Mouse (Mus musculus): ENCODE measurements around the gene Prox2. TPM values are rescaled to one million over a fixed set of nuclear protein-coding genes. Genes with fewer than 3 reads are reported as not detected.
"Not testable (repeated sequence)": the region's sequence is repeated elsewhere in the genome, so short reads cannot be mapped to it uniquely, and the experiment has no call there.

Gene Prox2
- 1 to 10 TPM; 2.3 to 2.6 TPM for total RNA-seq (2021)

- DNase-seq = peak; percentile 92
Measured at GRCm38 (mm10) chr12:85110698-85111592, at the start of gene Prox2, which contains the start of gene Dlst. TSS of gene Prox2 (minus strand) at chr12:85110759. TSS of gene Dlst (plus strand) at chr12:85110833.

- DNase-seq = no peak
Measured at GRCm38 (mm10) chr12:85159592-85159991, 49.0 kb upstream of the Prox2 start.

- DNase-seq = no peak
Measured at GRCm38 (mm10) chr12:85158801-85159200, 48.2 kb upstream of the Prox2 start.

DNA sequence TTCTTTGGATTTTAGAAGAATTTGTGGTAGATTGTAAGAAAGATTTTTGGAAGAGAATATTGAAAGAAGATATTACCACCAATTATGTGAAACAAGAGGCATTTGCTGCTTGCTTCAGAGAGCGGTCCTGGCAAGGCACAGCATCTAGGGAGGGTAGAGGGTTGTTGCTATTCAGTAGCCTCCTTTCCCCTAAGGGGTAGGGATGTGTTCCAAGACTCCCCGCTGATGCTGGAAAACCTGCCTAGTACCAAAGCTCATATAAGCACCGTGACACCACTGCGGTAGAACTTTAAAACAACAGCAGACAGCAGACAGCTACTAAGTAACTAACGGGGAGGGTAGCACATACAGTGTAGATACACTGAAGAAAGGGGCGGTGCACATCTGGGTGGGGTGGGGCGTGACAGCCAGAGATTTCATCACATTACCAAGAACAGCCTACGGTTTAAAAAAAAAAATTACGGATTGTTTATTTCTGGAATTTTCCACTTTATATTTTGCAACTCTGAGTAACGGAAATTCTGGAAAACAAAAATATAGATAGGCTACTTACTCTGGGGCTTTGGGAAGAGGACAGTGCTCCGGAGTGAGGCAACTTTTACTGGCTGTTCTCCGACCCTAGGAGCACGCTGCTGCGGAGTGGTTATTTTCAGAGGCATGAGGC is 47.4 kb upstream of the Prox2 start:
- no peak for DNase-seq

DNA sequence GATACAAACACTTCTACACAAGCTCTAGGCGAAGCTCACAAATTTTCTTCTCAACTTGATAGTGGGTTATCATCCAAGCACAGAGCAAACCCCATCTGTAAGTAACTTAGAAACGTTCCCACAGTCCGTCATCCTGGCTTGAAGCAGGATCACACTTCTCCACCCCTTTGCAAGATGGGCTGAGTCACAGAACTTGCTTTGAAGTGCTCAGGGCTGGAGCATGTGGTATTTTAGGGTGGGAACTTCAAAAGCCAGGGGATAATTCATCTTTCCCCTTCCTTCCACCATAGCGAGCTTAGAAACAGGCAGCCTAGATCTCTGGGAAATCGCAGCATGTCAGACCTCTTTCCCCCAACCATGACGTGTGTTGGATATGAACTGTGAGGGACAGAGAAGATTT is 45.8 kb upstream of the Prox2 start:
- DNase-seq = no peak

- DNase-seq = no peak
Measured at GRCm38 (mm10) chr12:85153011-85153410, 42.5 kb upstream of the Prox2 start.

- DNase-seq = no peak
Measured at GRCm38 (mm10) chr12:85151002-85151774, 40.6 kb upstream of the Prox2 start, which contains the start of gene Rps6kl1. TSS of gene Rps6kl1 (minus strand) at chr12:85151264.

- DNase-seq = no peak
Measured at GRCm38 (mm10) chr12:85150321-85151001, 39.9 kb upstream of the Prox2 start.

DNA sequence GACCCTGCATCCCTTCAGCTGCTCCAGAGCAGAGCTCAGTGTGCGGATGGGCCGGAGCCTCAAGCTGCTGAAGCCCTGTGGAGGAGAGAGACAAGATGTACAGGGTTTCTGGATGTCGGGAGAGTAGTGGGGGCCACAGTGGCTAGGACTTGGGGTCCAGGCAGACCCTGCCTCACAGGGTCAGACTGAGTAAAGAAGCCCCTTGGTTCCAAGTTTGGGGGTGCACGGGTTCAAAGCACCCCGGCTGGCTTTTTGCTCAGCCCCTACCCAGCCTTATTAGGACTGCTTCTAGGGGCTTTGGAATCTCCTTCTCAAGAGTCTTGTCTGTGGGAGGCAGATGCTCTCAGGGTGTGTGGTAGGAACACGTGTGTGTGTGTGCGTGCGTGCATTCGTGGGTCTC is 36.3 kb upstream of the Prox2 start:
- DNase-seq = no peak

- no peak for DNase-seq
Measured at GRCm38 (mm10) chr12:85146355-85146754, 35.8 kb upstream of the Prox2 start.

- DNase-seq = peak; percentile 72
Measured at GRCm38 (mm10) chr12:85145630-85146029, 35.1 kb upstream of the Prox2 start.

- DNase-seq = no peak
Measured at GRCm38 (mm10) chr12:85144821-85145220, 34.3 kb upstream of the Prox2 start.

- not testable (repeated sequence) for DNase-seq
Measured at GRCm38 (mm10) chr12:85144276-85144675, 33.7 kb upstream of the Prox2 start.

DNA sequence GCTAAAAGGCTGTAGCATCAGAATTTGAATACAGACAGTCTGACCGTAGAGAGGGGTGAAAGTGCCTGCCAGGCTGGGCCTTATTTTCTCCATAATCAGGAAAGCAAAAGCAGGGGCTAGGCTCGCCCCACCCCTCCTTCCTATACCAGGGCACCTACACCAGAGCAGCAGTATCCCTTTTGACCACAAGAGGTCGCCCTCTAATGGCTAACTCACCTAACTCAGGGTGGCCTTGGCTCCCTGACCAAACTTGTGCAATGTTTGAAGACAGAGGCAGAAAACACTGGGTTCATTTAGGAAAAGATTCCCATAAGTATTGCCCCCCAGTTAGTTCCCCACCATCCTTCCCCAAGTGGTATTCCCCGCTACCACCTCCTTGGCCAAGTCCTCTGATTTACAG is 32.2 kb upstream of the Prox2 start:
- peak; percentile 93 for DNase-seq

DNA sequence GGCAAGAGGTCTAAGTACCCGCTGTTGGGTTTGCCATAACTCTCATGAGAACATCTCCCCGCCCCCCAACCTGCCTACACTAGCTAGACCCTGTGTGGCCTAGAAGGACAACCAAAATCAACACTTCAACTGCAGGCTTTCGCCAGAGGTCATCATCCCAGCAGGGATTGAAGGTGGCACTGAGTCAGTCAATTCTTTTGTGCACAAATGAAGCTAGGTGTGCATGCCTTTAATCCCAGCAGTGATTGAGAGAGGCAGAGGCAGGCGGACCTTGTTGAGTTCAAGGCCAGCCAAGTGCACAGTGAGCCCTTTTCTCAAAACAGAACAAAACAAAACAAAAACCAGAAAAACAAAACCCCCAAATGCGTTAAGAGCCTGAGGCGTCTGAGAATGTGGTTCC is 30.5 kb upstream of the Prox2 start:
- DNase-seq = no peak

- no peak for DNase-seq
Measured at GRCm38 (mm10) chr12:85140036-85140701, 29.6 kb upstream of the Prox2 start.

GRCm38 (mm10) chr12:85136627-85137026 is 26.1 kb upstream of the Prox2 start:
- no peak for DNase-seq

DNA sequence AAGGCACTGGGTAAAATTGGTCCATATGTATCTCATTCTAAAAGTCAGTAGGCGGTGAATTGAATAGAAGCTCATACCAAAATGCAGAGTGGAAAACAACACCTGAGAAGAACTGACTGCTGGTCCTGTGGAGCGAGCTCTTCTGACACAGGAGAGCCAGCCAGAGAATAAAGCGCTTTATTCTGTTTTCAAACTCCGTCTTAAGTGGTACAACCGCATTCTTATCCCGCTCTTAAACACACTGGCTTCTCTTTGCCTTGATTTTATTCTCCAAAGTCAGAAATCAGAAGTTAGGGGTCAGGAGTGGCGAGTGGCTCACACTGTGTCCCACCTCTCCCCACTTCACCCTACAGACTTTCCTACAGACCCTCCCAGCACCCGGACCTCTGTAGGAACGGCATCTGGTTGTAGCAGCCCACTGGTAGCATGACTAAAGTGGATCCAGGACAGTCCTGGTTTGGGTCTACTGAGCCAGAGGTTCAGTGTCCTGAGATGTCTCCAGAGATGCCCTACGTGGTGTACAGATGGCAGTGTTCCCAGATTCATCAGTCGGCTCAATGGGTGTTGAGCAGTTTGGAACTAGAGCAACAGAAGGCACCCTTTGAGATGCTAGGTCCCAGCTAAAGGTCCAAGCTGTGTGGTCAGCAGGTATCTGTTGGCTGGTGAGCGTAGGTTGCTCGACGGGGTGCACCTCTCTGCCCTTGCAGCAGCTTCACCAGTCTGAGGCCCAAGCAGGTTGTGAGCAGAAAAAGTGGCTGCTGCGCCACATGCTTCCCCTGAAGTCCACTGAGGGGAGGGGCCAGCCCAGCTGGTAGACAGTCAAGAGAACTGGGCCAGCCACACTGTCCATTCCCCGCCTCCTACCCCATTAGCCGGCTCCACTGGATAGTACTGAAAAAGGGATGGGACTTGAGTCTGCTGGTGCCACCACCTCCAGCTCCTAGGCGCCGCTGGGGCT is 25.2 kb upstream of the Prox2 start:
- DNase-seq = peak; percentile 40

- no peak for DNase-seq
Measured at GRCm38 (mm10) chr12:85134043-85134794, 23.7 kb upstream of the Prox2 start.

DNA sequence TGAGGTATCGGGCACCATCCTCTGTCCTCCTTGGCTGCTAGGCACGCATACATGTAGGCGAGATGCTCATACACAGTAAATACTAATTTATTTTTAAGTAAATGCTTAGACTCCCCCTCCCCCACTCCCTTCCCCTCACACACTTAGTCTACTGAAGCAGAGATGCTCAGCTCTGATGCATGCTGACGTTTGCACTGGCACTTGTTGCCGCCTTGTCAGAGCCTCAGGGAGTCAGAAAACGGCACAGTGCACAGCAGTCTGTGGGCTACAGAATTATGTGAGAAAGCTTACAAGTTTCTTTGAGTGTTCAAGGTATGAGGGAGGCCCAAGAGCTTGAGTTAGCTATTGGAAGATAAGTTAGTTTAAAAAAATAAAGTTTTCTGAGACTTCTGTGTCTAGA is 20.8 kb upstream of the Prox2 start:
- DNase-seq = no peak

Data from heart, postnatal 4 days (tissue).